Mouse (Mus musculus) hindbrain, postnatal 0 days (tissue): ENCODE data around the gene Atp13a5. TPM values are rescaled to one million over a fixed set of nuclear protein-coding genes. Genes with fewer than 3 reads are reported as not detected.

Source experiments
- ATAC-seq: fragments of 200-750 bp; cut with Nextera tagmentation; 2 replicates; pipeline ENCODE4 v1.8.0; 2017; ENCODE audit warnings: mild to moderate bottlenecking, moderate TSS enrichment, moderate library complexity
- DNase-seq: peaks from one replicate; pipeline ENCODE4 v3.0.0-alpha.2; 2015; ENCODE audit warnings: low spot score
- H3K27ac ChIP-seq: fragments of 300-500 bp; sonication (generic); 2 replicates; pipeline ENCODE4 v1.5.1; 2014; ENCODE audit warnings: mild to moderate bottlenecking
- H3K27me3 ChIP-seq: fragments of 300-500 bp; sonication (generic); 2 replicates; pipeline ENCODE4 v1.6.1; 2014; ENCODE audit warnings: low read length, mixed read lengths; ENCODE audit not compliant: insufficient read depth
- H3K36me3 ChIP-seq: fragments of 300-500 bp; sonication (generic); 2 replicates; pipeline ENCODE4 v1.6.1; 2014; ENCODE audit warnings: low read length, mixed read lengths; ENCODE audit not compliant: insufficient read depth
- H3K4me1 ChIP-seq: fragments of 300-500 bp; sonication (generic); 2 replicates; pipeline ENCODE4 v1.6.1; 2014; ENCODE audit warnings: antibody characterized with exemption, low read length, mixed read lengths; ENCODE audit not compliant: insufficient read depth
- H3K4me2 ChIP-seq: fragments of 300-500 bp; sonication (generic); 2 replicates; pipeline ENCODE4 v1.6.1; 2014; ENCODE audit warnings: low read depth, mild to moderate bottlenecking, low read length, moderate library complexity, mixed read lengths
- H3K4me3 ChIP-seq: fragments of 300-500 bp; sonication (generic); 2 replicates; pipeline ENCODE4 v1.5.1; 2014; ENCODE audit warnings: low read length
- H3K9ac ChIP-seq: fragments of 300-500 bp; sonication (generic); replicated peaks from 2 replicates; pipeline ENCODE4 v1.6.1; 2014; ENCODE audit warnings: mild to moderate bottlenecking, low read length, moderate library complexity, mixed read lengths
- H3K9me3 ChIP-seq: fragments of 300-500 bp; sonication (generic); 2 replicates; pipeline ENCODE4 v1.6.1; 2016; ENCODE audit warnings: low read length, mixed read lengths
- CTCF ChIP-seq: IDR thresholded peaks from 2 replicates; pipeline ENCODE4 v1.5.1; 2016; ENCODE audit warnings: antibody characterized with exemption, control low read depth, low read depth
- WGBS: fragments of 180-500 bp; shearing (Covaris S2); extraction: QIAGEN DNeasy Blood & Tissue Kit; methylation state at CpG from one replicate; pipeline ENCODE4 v1.1.7; 2014; 5-methylcytosine and 5-hydroxymethylcytosine counted together
- polyA plus RNA-seq: library from polyadenylated mRNA; unstranded; fragments of >200 nt; fragmentation: Nextera tagmentation; extraction: Ambion mirVana; gene quantifications from 2 replicates; pipeline ENCODE4 v1.2.1, GENCODE M21; 2015
- total RNA-seq: library from RNA; depleted of rRNA; stranded (reverse); fragments of >200 nt; gene quantifications from 2 replicates; pipeline ENCODE4 v1.2.3, GENCODE M21; 2014

The Atp13a5 gene
- total and polyA plus RNA-seq, 2 experiments from 2014 or later = 6.6 to 8.7 TPM

GRCm38 (mm10) chr16:29208841-29209240 is 169.7 kb downstream of the Atp13a5 start:
- Histone ChIP-seq H3K9ac (no peak overlapping the region), H3K4me3 (no peak overlapping the region), H3K27me3 (no peaks in the 10 kb centered on the region), H3K36me3 (no peaks in the 10 kb centered on the region), H3K4me1 (0 out of 2 replicates have a peak, but pooled peaks cover 4% of the 10 kb centered on the region), H3K27ac (no peak overlapping the region), H3K4me2 (no peak overlapping the region), H3K9me3 (no peaks in the 10 kb centered on the region)
- TF ChIP-seq CTCF = no peak
- WGBS = 73% methylated on average over 7 of the region's 7 CpGs
- DNase-seq (no peak), ATAC-seq (no peak)

GRCm38 (mm10) chr16:29205581-29205980 is 173.0 kb downstream of the Atp13a5 start:
- Histone ChIP-seq H3K4me1 (0 out of 2 replicates have a peak, but pooled peaks cover 4% of the 10 kb centered on the region), H3K36me3 (no peaks in the 10 kb centered on the region), H3K4me2 (no peak overlapping the region), H3K9ac (no peak overlapping the region), H3K27me3 (no peaks in the 10 kb centered on the region), H3K27ac (no peak overlapping the region), H3K9me3 (no peaks in the 10 kb centered on the region), H3K4me3 (no peak overlapping the region)
- TF ChIP-seq CTCF = no peak
- DNase-seq (no peak), ATAC-seq (no peak)
- WGBS = 11% methylated on average over 2 of the region's 2 CpGs

DNA sequence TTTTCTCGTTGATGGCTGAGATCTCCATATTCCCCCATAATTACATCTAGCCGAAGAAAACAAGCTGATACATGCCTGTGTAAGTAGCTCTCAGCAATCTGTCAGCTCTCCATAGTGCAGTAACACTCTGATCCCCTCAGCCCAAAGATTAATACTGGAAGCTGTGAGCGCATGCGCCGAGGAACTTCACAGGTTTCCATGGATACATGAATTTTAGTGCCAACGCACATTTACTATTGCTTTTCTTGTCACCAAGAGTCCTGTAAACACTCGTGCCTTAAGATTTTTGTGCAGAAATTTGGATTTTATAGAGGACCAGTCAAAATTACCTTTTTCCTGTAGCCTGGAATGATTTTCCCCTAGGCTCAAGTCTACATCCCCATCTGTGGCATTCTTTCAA is 173.7 kb downstream of the Atp13a5 start:
- Histone ChIP-seq H3K9me3 (no peaks in the 10 kb centered on the region), H3K9ac (no peak overlapping the region), H3K4me3 (no peak overlapping the region), H3K4me2 (0 out of 2 replicates have a peak overlapping the region, but pooled peaks have one; percentile 10), H3K36me3 (no peaks in the 10 kb centered on the region), H3K27me3 (no peaks in the 10 kb centered on the region), H3K4me1 (0 out of 2 replicates have a peak, but pooled peaks cover 4% of the 10 kb centered on the region), H3K27ac (no peak overlapping the region)
- WGBS = 43% methylated on average over 7 of the region's 7 CpGs
- peak; percentile 73 for ATAC-seq
- no peak for TF ChIP-seq CTCF
- peak; percentile 78 for DNase-seq

GRCm38 (mm10) chr16:29201146-29201545 is 177.4 kb downstream of the Atp13a5 start:
- 83% methylated on average over 2 of the region's 2 CpGs for WGBS
- Histone ChIP-seq H3K4me1 (0 out of 2 replicates have a peak, but pooled peaks cover 8% of the 10 kb centered on the region), H3K9ac (no peak overlapping the region), H3K4me3 (no peak overlapping the region), H3K4me2 (no peak overlapping the region), H3K27ac (no peak overlapping the region), H3K36me3 (no peaks in the 10 kb centered on the region), H3K27me3 (no peaks in the 10 kb centered on the region), H3K9me3 (no peaks in the 10 kb centered on the region)
- DNase-seq = no peak
- TF ChIP-seq CTCF = no peak
- no peak for ATAC-seq

GRCm38 (mm10) chr16:29198461-29198860 is 180.1 kb downstream of the Atp13a5 start:
- no peak; the same call in 1 of the 2 replicates for ATAC-seq
- DNase-seq = peak; percentile 44
- H3K4me1 ChIP-seq = 0 out of 2 replicates have a peak, but pooled peaks cover 8% of the 10 kb centered on the region
- H3K9ac ChIP-seq = no peak overlapping the region
- no peak overlapping the region for H3K27ac ChIP-seq
- H3K4me3 ChIP-seq = no peak overlapping the region
- no peaks in the 10 kb centered on the region for H3K9me3 ChIP-seq
- no peak for TF ChIP-seq CTCF
- H3K36me3 ChIP-seq = no peaks in the 10 kb centered on the region
- WGBS = 40% methylated on average over 5 of the region's 5 CpGs
- no peak overlapping the region for H3K4me2 ChIP-seq
- H3K27me3 ChIP-seq = no peaks in the 10 kb centered on the region

DNA sequence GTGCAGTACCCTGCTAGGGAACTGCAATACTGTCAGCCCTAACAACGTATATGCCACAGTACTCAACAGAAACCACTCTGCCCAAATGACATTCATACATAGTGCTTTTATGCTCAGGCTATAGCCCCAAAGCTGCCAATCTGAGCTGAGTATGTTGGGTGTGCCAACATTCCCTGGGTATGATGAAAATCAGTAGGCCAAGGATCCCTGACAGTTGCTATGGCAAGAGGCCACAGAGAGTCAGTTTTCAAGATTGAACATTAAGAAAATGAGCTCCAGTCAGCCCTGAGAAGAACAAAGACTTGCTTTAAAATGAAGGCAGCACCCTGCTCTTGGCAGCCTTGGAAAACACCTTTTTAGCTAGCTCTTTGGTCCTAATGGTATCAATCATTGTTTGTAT is 183.4 kb downstream of the Atp13a5 start:
- Histone ChIP-seq H3K36me3 (no peaks in the 10 kb centered on the region), H3K9ac (no peak overlapping the region), H3K9me3 (no peaks in the 10 kb centered on the region), H3K27me3 (no peaks in the 10 kb centered on the region), H3K4me1 (0 out of 2 replicates have a peak, but pooled peaks cover 8% of the 10 kb centered on the region), H3K27ac (no peak overlapping the region), H3K4me3 (no peak overlapping the region), H3K4me2 (no peak overlapping the region)
- TF ChIP-seq CTCF = no peak
- ATAC-seq (no peak), DNase-seq (peak; percentile 60)
- 67% methylated on average over 1 of the region's 1 CpGs for WGBS

DNA sequence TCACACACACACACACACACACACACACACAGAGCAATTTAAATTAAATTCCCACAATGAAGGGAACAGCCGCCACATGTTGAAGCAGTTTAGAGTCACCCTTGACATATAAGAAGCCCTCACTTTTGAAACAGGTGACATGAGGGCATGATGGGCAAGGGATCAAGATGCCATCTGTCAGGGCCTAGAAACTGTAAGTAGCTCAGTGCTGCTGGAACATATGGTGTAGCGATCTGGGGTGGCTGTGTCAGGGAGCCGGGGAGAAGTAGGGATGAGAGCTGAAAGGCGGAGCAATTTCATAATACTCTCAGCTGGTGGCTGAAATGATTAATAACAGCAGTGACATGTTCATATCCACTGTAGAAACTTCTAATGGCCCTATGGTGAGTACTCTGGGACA is 184.6 kb downstream of the Atp13a5 start:
- H3K9ac ChIP-seq = no peak overlapping the region
- H3K4me2 ChIP-seq = no peak overlapping the region
- H3K9me3 ChIP-seq = no peaks in the 10 kb centered on the region
- no peak for TF ChIP-seq CTCF
- 0 out of 2 replicates have a peak, but pooled peaks cover 8% of the 10 kb centered on the region for H3K4me1 ChIP-seq
- H3K4me3 ChIP-seq = no peak overlapping the region
- H3K36me3 ChIP-seq = no peaks in the 10 kb centered on the region
- no peak overlapping the region for H3K27ac ChIP-seq
- DNase-seq = peak; percentile 69
- ATAC-seq = peak; percentile 62; the same call in 1 of the 2 replicates
- H3K27me3 ChIP-seq = no peaks in the 10 kb centered on the region
- 51% methylated on average over 4 of the region's 4 CpGs for WGBS
